Mouse (Mus musculus): ENCODE measurements at regions not wholly inside any gene's neighbourhood (a gene's known extent, or its start where the extent isn't known, plus 50 kb on each side); places are given as distances from the start of the nearest gene placed in this dataset.

- H3K79me2 ChIP-seq (replicated peaks; ENCODE audit: control insufficient read depth, extremely low read depth, insufficient read depth, poor library complexity, severe bottlenecking), result no peaks in the 10 kb centered on the region
- H3K9ac ChIP-seq (ENCODE audit: insufficient read depth, low read depth), result no peak overlapping the region
- in situ Hi-C loops (cut with MboI; ENCODE audit: low pct_ligation_motif_present, low pct_unique_long_range_greater_than_20kb, low sequenced_read_pairs) (no loop called here), dilution Hi-C loops (cut with MboI; ENCODE audit: extremely low pct_ligation_motif_present, extremely low pct_unique_long_range_greater_than_20kb, low sequenced_read_pairs) (no loop called here)
- H3K27me3 ChIP-seq (replicated peaks), result no peaks in the 10 kb centered on the region
- no peak overlapping the region for H3K27ac ChIP-seq (ENCODE audit: insufficient read depth, low read depth)
- DNase-seq (ENCODE audit: extremely low read depth), result no peak
- no peaks in the 10 kb centered on the region for H3K4me1 ChIP-seq (ENCODE audit: control insufficient read depth in 1 of 2, insufficient read depth in 2 of 2)
- no peak overlapping the region for H3K4me2 ChIP-seq (ENCODE audit: insufficient read depth, low read depth, poor library complexity, severe bottlenecking)
- no peaks in the 10 kb centered on the region for H3K36me3 ChIP-seq (replicated peaks in 1 of 2; ENCODE audit: control insufficient read depth in 1 of 2, insufficient read depth in 1 of 2, low read length in 1 of 2)
- TF ChIP-seq TCF12 (IDR thresholded peaks at IDR 0.05; ENCODE audit: low read depth, low read length) (no peak), BHLHE40 (IDR thresholded peaks at IDR 0.05; ENCODE audit: low read depth, low read length) (no peak), RAD21 (IDR thresholded peaks at IDR 0.05; ENCODE audit: low read depth, low read length) (no peak), ELF1 (IDR thresholded peaks at IDR 0.05; ENCODE audit: low read depth, low read length) (no peak), ZC3H11A (IDR thresholded peaks at IDR 0.05; ENCODE audit: low read depth, low read length) (no peak)
- H3K9me3 ChIP-seq (replicated peaks; ENCODE audit: low read length), result peaks cover 42% of the 10 kb centered on the region
- no peak overlapping the region for H3K4me3 ChIP-seq (replicated peaks in 1 of 3; ENCODE audit: low read depth in 2 of 3, low read length in 2 of 3, poor library complexity in 1 of 3)
Observed at GRCm38 (mm10) chr11:56862649-56863048, 148.5 kb upstream of the Gria1 start.

GRCm38 (mm10) chr11:56871640-56872039 lies 139.5 kb upstream of the Gria1 start:
- no peaks in the 10 kb centered on the region for H3K79me2 ChIP-seq (replicated peaks; ENCODE audit: control insufficient read depth, extremely low read depth, insufficient read depth, poor library complexity, severe bottlenecking)
- no peak overlapping the region for H3K4me3 ChIP-seq (replicated peaks in 1 of 3; ENCODE audit: low read depth in 2 of 3, low read length in 2 of 3, poor library complexity in 1 of 3)
- no peaks in the 10 kb centered on the region for H3K4me1 ChIP-seq (ENCODE audit: control insufficient read depth in 1 of 2, insufficient read depth in 2 of 2)
- no peak overlapping the region for H3K9ac ChIP-seq (ENCODE audit: insufficient read depth, low read depth)
- TF ChIP-seq ZC3H11A (IDR thresholded peaks at IDR 0.05; ENCODE audit: low read depth, low read length) (no peak), TBP (conservative IDR thresholded peaks at IDR 0.05; ENCODE audit: low read depth, low read length) (no peak), RAD21 (IDR thresholded peaks at IDR 0.05; ENCODE audit: low read depth, low read length) (no peak), EP300 (IDR thresholded peaks at IDR 0.05; ENCODE audit: low read length) (no peak), RCOR1 (conservative IDR thresholded peaks at IDR 0.05; ENCODE audit: low read depth, low read length) (no peak), BHLHE40 (IDR thresholded peaks at IDR 0.05; ENCODE audit: low read depth, low read length) (no peak), SMC3 (IDR thresholded peaks at IDR 0.05; ENCODE audit: low read depth, low read length) (no peak), POLR2A (IDR thresholded peaks at IDR 0.05; ENCODE audit: low read depth, low read length) (no peak), CHD1 (IDR thresholded peaks at IDR 0.05; ENCODE audit: low read depth, low read length) (no peak), IRF4 (IDR thresholded peaks at IDR 0.05; ENCODE audit: low read depth, low read length) (no peak), ZNF384 (IDR thresholded peaks at IDR 0.05; ENCODE audit: low read depth, low read length) (no peak), ZMIZ1 (IDR thresholded peaks at IDR 0.05; ENCODE audit: low read depth, low read length) (no peak), MAZ (IDR thresholded peaks at IDR 0.05; ENCODE audit: low read depth, low read length) (no peak), KAT2A (IDR thresholded peaks at IDR 0.05; ENCODE audit: insufficient replicate concordance, low read length) (no peak), MAX (IDR thresholded peaks at IDR 0.05; ENCODE audit: low read length) (no peak), CHD2 (IDR thresholded peaks at IDR 0.05; ENCODE audit: low read length) (no peak)
- no peak overlapping the region for H3K4me2 ChIP-seq (ENCODE audit: insufficient read depth, low read depth, poor library complexity, severe bottlenecking)
- H3K27ac ChIP-seq (ENCODE audit: insufficient read depth, low read depth), result no peak overlapping the region
- peaks cover 37% of the 10 kb centered on the region for H3K9me3 ChIP-seq (replicated peaks; ENCODE audit: low read length)
- in situ Hi-C loops (cut with MboI; ENCODE audit: low pct_ligation_motif_present, low pct_unique_long_range_greater_than_20kb, low sequenced_read_pairs) (no loop called here), dilution Hi-C loops (cut with MboI; ENCODE audit: extremely low pct_ligation_motif_present, extremely low pct_unique_long_range_greater_than_20kb, low sequenced_read_pairs) (no loop called here)
- DNase-seq (ENCODE audit: extremely low read depth), result no peak
- H3K27me3 ChIP-seq (replicated peaks), result no peaks in the 10 kb centered on the region
- H3K36me3 ChIP-seq (replicated peaks in 1 of 2; ENCODE audit: control insufficient read depth in 1 of 2, insufficient read depth in 1 of 2, low read length in 1 of 2), result no peaks in the 10 kb centered on the region
